Mouse (Mus musculus) myocyte (in vitro differentiated cells): Measurements from ENCODE around the gene Stx3. TPM values are rescaled to one million over a fixed set of nuclear protein-coding genes. Genes with fewer than 3 reads are reported as not detected.

Experiments
- H3K27me3 ChIP-seq: one replicate; pipeline ENCODE4 v1.6.1; 2011; ENCODE audit not compliant: control insufficient read depth, insufficient read depth, insufficient read length
- H3K36me3 ChIP-seq: one replicate; pipeline ENCODE4 v1.6.1; 2011; ENCODE audit not compliant: control insufficient read depth, insufficient read depth
- H3K4me2 ChIP-seq: one replicate; pipeline ENCODE4 v1.6.1; 2011; ENCODE audit warnings: low read depth, control low read depth
- H3K4me3 ChIP-seq: one replicate; pipeline ENCODE4 v1.5.1; 2011; ENCODE audit warnings: mild to moderate bottlenecking, control low read depth, moderate library complexity
- H3K79me2 ChIP-seq: one replicate; pipeline ENCODE4 v1.6.1; 2011; ENCODE audit not compliant: control insufficient read depth, insufficient read depth
- H3ac ChIP-seq: one replicate; pipeline ENCODE4 v1.6.1; 2011; ENCODE audit not compliant: control insufficient read depth, insufficient read length
- CEBPB ChIP-seq: IDR thresholded peaks from 2 replicates; pipeline ENCODE4 v1.6.1; 2011; ENCODE audit warnings: mild to moderate bottlenecking, moderate library complexity; ENCODE audit not compliant: poor library complexity, insufficient read depth, severe bottlenecking
- E2F4 ChIP-seq: IDR thresholded peaks from one replicate; pipeline ENCODE4 v1.6.1; 2011; ENCODE audit warnings: mild to moderate bottlenecking, control low read depth, moderate library complexity; ENCODE audit not compliant: insufficient read depth
- MAX ChIP-seq: IDR thresholded peaks from one replicate; pipeline ENCODE4 v1.6.1; 2011; ENCODE audit warnings: low read depth, mild to moderate bottlenecking, control low read depth
- MYOD1 ChIP-seq, 3 experiments: IDR thresholded peaks; one replicate each; pipeline ENCODE4 v1.6.1; 2011; ENCODE audit warnings: control low read depth in 2 of 3, low read depth in 2 of 3, mild to moderate bottlenecking in 2 of 3, moderate library complexity in 1 of 3; ENCODE audit not compliant: insufficient read length in 2 of 3, control insufficient read depth in 1 of 3
- MYOG ChIP-seq, 3 experiments: IDR thresholded peaks; one replicate each; pipeline ENCODE4 v1.6.1; 2011; ENCODE audit warnings: control low read depth in 2 of 3, low read depth in 2 of 3, mild to moderate bottlenecking in 2 of 3; ENCODE audit not compliant: insufficient read length in 2 of 3, control insufficient read depth in 1 of 3, insufficient read depth in 1 of 3
- POLR2A ChIP-seq: IDR thresholded peaks from one replicate; pipeline ENCODE4 v1.6.1; 2011; ENCODE audit warnings: low read depth, mild to moderate bottlenecking, control low read depth, moderate library complexity; ENCODE audit not compliant: insufficient read length
- POLR2AphosphoS2 ChIP-seq: IDR thresholded peaks from one replicate; pipeline ENCODE4 v1.6.1; 2011; ENCODE audit warnings: low read depth, control low read depth; ENCODE audit not compliant: insufficient read length
- REST ChIP-seq: IDR thresholded peaks from one replicate; pipeline ENCODE4 v1.6.1; 2011; ENCODE audit warnings: mild to moderate bottlenecking, control low read depth, moderate library complexity; ENCODE audit not compliant: insufficient read depth, insufficient read length
- SRF ChIP-seq: IDR thresholded peaks from one replicate; pipeline ENCODE4 v1.6.1; 2011; ENCODE audit warnings: low read depth; ENCODE audit not compliant: control insufficient read depth, insufficient read length
- TCF12 ChIP-seq: IDR thresholded peaks from one replicate; pipeline ENCODE4 v1.6.1; 2011; ENCODE audit warnings: mild to moderate bottlenecking, control low read depth; ENCODE audit not compliant: poor library complexity, insufficient read depth, severe bottlenecking
- TCF3 ChIP-seq: IDR thresholded peaks from one replicate; pipeline ENCODE4 v1.6.1; 2011; ENCODE audit warnings: low read depth, control low read depth; ENCODE audit not compliant: insufficient read length
- USF1 ChIP-seq: IDR thresholded peaks from one replicate; pipeline ENCODE4 v1.6.1; 2011; ENCODE audit warnings: low read depth, mild to moderate bottlenecking, control low read depth, moderate library complexity
- polyA plus RNA-seq: library from polyadenylated mRNA; unstranded; fragments of >200 nt; fragmentation: generic; extraction: Trizol; gene quantifications from one replicate; pipeline ENCODE4 v1.2.1, GENCODE M21; 2012; ENCODE audit warnings: missing spikeins

Stx3 gene
- polyA plus RNA-seq, 1 experiment: 3.3 TPM

DNA sequence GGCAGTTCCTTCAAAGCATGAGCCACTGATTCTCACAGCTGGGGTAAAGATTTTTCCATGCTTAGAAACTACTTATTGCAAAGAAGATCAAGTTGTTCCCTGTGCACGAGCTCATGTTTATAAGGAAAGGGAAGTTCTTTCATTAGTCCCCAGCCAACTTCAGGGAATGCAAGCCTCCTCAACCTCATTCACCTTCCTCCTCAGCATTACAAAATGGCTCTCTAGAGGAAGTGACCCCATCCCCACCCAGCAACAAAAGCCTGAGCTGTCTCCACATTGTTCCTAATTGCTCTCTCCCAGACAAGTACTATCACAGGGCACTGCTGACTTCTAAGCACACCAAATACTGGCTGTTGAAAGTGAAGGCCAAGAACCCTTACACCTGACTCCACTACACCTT lies 14.8 kb downstream of the Stx3 start:
- Histone ChIP-seq H3K27me3 (no peaks in the 10 kb centered on the region), H3K79me2 (no peaks in the 10 kb centered on the region), H3K4me3 (no peak overlapping the region), H3ac (no peak overlapping the region), H3K4me2 (no peak overlapping the region), H3K36me3 (no peaks in the 10 kb centered on the region)
- TF ChIP-seq SRF (no peak), POLR2AphosphoS2 (no peak), USF1 (no peak)

DNA sequence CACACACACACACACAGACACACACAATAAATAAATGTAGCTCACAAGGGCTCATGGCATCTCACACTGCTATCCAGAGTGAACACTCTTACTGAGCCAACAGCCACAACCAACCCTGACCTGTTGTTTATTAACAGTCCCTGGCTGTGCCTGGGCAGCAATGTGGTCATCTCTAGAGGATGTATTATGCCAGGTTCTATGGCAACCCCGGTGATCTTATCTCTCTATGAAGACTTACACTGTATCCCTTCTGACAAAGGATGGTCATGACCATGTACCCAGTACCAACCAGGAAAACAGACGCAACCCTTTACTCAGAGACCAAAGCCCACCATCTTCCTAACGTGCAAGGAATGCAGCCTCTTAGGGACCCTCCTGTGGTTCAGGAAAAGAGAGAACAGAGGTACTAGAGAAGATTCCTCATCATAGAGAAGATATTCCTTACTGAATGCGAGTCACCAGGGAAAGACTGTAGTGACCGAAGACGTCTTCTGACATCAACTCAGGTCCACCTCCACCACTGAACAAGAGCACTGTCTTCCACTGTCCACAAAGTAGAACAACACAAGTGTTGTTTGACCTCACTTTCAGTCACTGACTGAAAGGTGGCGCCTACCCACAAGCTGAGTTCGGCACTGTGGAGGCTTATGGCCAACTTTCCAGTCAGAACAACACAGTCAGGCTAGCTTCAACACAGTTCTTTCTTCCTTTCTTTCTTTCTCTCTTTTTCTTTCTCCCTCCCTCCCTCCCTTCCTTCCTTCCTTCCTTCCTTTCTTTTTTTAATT lies 18.5 kb downstream of the Stx3 start:
- TF ChIP-seq USF1 (no peak), MYOD1 (IDR thresholded peaks at IDR 0.05; ENCODE audit: control insufficient read depth in 1 of 3, insufficient read length in 2 of 3, low read depth in 2 of 3) (no peak), TCF3 (no peak), TCF12 (no peak), POLR2A (no peak), MYOG (IDR thresholded peaks at IDR 0.05; ENCODE audit: control insufficient read depth in 1 of 3, insufficient read depth in 1 of 3, insufficient read length in 2 of 3, low read depth in 2 of 3) (no peak), MAX (no peak), REST (no peak), POLR2AphosphoS2 (no peak), SRF (no peak), E2F4 (no peak), CEBPB (no peak)

DNA sequence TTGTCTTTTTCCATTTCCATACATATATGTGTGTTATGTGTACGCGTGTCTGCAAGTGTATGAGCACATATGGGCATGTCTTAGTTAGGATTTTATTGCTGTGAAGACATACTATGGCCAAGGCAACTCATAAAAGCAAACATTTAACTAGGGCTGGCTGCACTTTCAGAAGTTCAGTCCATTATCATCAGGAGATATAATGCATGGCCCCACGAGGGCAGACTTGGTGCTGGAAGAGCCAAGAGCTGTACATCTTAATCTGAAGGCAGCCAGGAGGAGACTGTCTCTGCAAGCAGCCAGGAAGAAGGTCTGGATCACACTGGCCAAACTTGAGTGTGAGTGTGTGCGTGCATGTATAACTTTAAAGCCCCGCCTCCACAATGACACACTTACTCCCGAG lies 24.8 kb downstream of the Stx3 start:
- Histone ChIP-seq H3K4me2 (no peak overlapping the region), H3ac (no peak overlapping the region), H3K4me3 (no peak overlapping the region), H3K79me2 (no peaks in the 10 kb centered on the region), H3K36me3 (no peaks in the 10 kb centered on the region), H3K27me3 (no peaks in the 10 kb centered on the region)
- TF ChIP-seq MYOG (IDR thresholded peaks at IDR 0.05; ENCODE audit: control insufficient read depth in 1 of 3, insufficient read depth in 1 of 3, insufficient read length in 2 of 3, low read depth in 2 of 3) (no peak), MAX (no peak), POLR2A (no peak), TCF3 (no peak), TCF12 (no peak)

More for the DNA sequence above, 18.5 kb downstream of the Stx3 start:
- no peak overlapping the region for H3K4me2 ChIP-seq
- no peaks in the 10 kb centered on the region for H3K36me3 ChIP-seq
- H3ac ChIP-seq: no peak overlapping the region
- no peaks in the 10 kb centered on the region for H3K79me2 ChIP-seq
- H3K4me3 ChIP-seq: no peak overlapping the region
- H3K27me3 ChIP-seq: no peaks in the 10 kb centered on the region

DNA sequence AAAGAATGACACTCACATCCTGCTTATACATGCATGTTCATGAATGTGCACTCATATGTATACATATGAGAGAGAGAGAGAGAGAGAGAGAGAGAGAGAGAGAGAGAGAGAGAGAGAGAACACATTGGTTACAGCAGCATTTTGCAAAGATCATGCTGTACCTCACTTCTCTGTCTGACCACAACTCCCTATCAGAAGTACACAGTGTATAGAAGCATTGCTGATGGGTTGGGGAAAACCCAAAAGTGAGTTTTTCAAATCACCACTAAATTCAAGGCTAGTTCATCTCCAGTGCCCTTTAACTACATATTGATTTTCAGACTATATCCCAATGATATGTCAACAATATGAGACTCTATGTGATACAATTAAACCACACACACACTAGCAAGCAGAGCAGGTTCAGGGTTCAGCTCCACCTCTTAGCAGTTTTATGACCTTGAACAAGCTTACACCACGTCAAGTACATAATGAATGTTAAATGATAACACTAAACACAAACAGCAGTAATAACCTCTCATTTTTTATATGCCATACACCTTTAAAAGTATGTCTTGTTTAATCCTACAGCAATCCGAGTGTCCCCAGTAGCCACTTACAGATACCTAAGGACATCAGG lies 25.4 kb downstream of the Stx3 start:
- H3K4me2 ChIP-seq: no peak overlapping the region
- H3ac ChIP-seq: no peak overlapping the region
- no peaks in the 10 kb centered on the region for H3K36me3 ChIP-seq
- H3K27me3 ChIP-seq: no peaks in the 10 kb centered on the region
- no peaks in the 10 kb centered on the region for H3K79me2 ChIP-seq
- H3K4me3 ChIP-seq: no peak overlapping the region
- TF ChIP-seq E2F4 (no peak), CEBPB (no peak), REST (no peak), POLR2A (no peak), MYOG (IDR thresholded peaks at IDR 0.05; ENCODE audit: control insufficient read depth in 1 of 3, insufficient read depth in 1 of 3, insufficient read length in 2 of 3, low read depth in 2 of 3) (no peak), TCF3 (no peak), TCF12 (no peak), MAX (no peak), SRF (no peak), POLR2AphosphoS2 (no peak), MYOD1 (IDR thresholded peaks at IDR 0.05; ENCODE audit: control insufficient read depth in 1 of 3, insufficient read length in 2 of 3, low read depth in 2 of 3) (no peak), USF1 (no peak)

DNA sequence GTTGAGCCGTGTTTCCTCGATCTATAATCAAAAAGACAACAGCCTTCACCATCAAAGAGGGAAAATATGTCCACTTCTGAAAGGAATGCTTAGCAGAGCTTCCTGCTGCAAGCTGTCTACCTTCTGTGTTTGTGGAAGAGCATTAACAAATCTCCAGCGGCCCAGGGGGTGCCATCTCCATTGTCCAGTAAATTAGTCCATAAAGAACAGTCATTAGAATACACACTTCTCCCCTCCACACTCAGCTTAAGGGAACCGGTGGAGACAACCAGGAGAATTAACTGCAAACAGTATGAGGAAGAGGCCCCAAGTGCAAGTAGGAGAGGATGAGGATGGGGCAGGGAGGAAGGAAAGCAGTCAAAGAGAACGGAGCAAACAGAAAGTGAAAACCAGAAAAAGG lies 27.4 kb downstream of the Stx3 start:
- no peak overlapping the region for H3K4me3 ChIP-seq
- no peak for TF ChIP-seq POLR2AphosphoS2
- TF ChIP-seq E2F4: no peak
- no peak for TF ChIP-seq POLR2A
- no peak for TF ChIP-seq TCF3
- TF ChIP-seq MYOG (IDR thresholded peaks at IDR 0.05; ENCODE audit: control insufficient read depth in 1 of 3, insufficient read depth in 1 of 3, insufficient read length in 2 of 3, low read depth in 2 of 3): no peak
- no peak for TF ChIP-seq MYOD1 (IDR thresholded peaks at IDR 0.05; ENCODE audit: control insufficient read depth in 1 of 3, insufficient read length in 2 of 3, low read depth in 2 of 3)
- TF ChIP-seq MAX: no peak
- TF ChIP-seq USF1: no peak
- TF ChIP-seq REST: no peak
- no peak for TF ChIP-seq CEBPB
- no peak for TF ChIP-seq TCF12
- no peak for TF ChIP-seq SRF
- no peaks in the 10 kb centered on the region for H3K79me2 ChIP-seq
- no peak overlapping the region for H3ac ChIP-seq
- H3K36me3 ChIP-seq: no peaks in the 10 kb centered on the region
- no peaks in the 10 kb centered on the region for H3K27me3 ChIP-seq
- H3K4me2 ChIP-seq: no peak overlapping the region
